Mouse (Mus musculus) spleen, adult 18-20 months (tissue): Measurements from ENCODE around the gene AC124108.1.

ENCODE experiments used
- DNase-seq, 2 experiments: peaks; one replicate each; pipeline ENCODE4 v3.0.0; 2022; ENCODE audit warnings: mixed read lengths in 2 of 2

Gene AC124108.1

GRCm38 (mm10) chr1:132202771-132203170 lies 11.5 kb downstream of the AC124108.1 start:
- no peak for DNase-seq

- no peak for DNase-seq
Observed at GRCm38 (mm10) chr1:132205958-132206357, 14.7 kb downstream of the AC124108.1 start.

- DNase-seq: no peak
Observed at GRCm38 (mm10) chr1:132206828-132207227, 15.6 kb downstream of the AC124108.1 start.

- DNase-seq: no peak
Observed at GRCm38 (mm10) chr1:132208154-132208553, 16.9 kb downstream of the AC124108.1 start.

- DNase-seq: no peak
Observed at GRCm38 (mm10) chr1:132209400-132209799, 18.1 kb downstream of the AC124108.1 start.

- peak in 1 of 2 experiments; percentile 20 for DNase-seq
Observed at GRCm38 (mm10) chr1:132210922-132211321, 19.7 kb downstream of the AC124108.1 start.

GRCm38 (mm10) chr1:132211672-132212071 lies 20.4 kb downstream of the AC124108.1 start:
- DNase-seq: no peak

GRCm38 (mm10) chr1:132212218-132212617 lies 21.0 kb downstream of the AC124108.1 start:
- peak in 1 of 2 experiments; percentile 24 for DNase-seq

- no peak for DNase-seq
Observed at GRCm38 (mm10) chr1:132213076-132213475, 21.8 kb downstream of the AC124108.1 start.

GRCm38 (mm10) chr1:132216276-132216675 lies 25.0 kb downstream of the AC124108.1 start:
- no peak for DNase-seq

- DNase-seq: no peak
Observed at GRCm38 (mm10) chr1:132221627-132222026, 30.4 kb downstream of the AC124108.1 start.

GRCm38 (mm10) chr1:132222166-132222565 lies 30.9 kb downstream of the AC124108.1 start:
- DNase-seq: no peak

- DNase-seq: no peak
Observed at GRCm38 (mm10) chr1:132226297-132227080, 35.2 kb downstream of the AC124108.1 start.

GRCm38 (mm10) chr1:132229667-132230066 lies 38.4 kb downstream of the AC124108.1 start, which contains the start of gene Gm10188:
Gm10188 (minus strand) TSS chr1:132229767.
- no peak for DNase-seq

- DNase-seq: no peak
Observed at GRCm38 (mm10) chr1:132231470-132232274, 40.4 kb downstream of the AC124108.1 start.

GRCm38 (mm10) chr1:132233566-132233965 lies 42.3 kb downstream of the AC124108.1 start:
- DNase-seq: no peak

GRCm38 (mm10) chr1:132234757-132235273 lies 43.6 kb downstream of the AC124108.1 start:
- no peak for DNase-seq

GRCm38 (mm10) chr1:132237585-132238159 lies 46.4 kb downstream of the AC124108.1 start:
- peak; percentile 13 to 58 for DNase-seq

- no peak for DNase-seq
Observed at GRCm38 (mm10) chr1:132245010-132245409, 53.8 kb downstream of the AC124108.1 start.

GRCm38 (mm10) chr1:132246137-132246536 lies 54.9 kb downstream of the AC124108.1 start:
- DNase-seq: no peak

GRCm38 (mm10) chr1:132246641-132247040 lies 55.4 kb downstream of the AC124108.1 start:
- DNase-seq: no peak

- DNase-seq: no peak
Observed at GRCm38 (mm10) chr1:132254467-132254866, 63.2 kb downstream of the AC124108.1 start.
